Mouse (Mus musculus) adrenal gland, postnatal 10 days (tissue): Measurements from ENCODE around the gene Pde4d. TPM values are rescaled to one million over a fixed set of nuclear protein-coding genes. Genes with fewer than 3 reads are reported as not detected.
A peak's percentile ranks its signal among the peaks of the same experiment; 100 is the strongest.

Experiments
- DNase-seq: peaks from one replicate; pipeline ENCODE4 v3.0.0; 2021; ENCODE audit warnings: mixed read lengths
- total RNA-seq, 2 experiments: library from RNA; stranded (reverse); gene quantifications; 2 replicates each; pipeline ENCODE4 v1.2.3; 2021

Gene Pde4d
- total RNA-seq, 2 experiments from 2014 or later, result 70.3 to 101 TPM

GRCm38 (mm10) chr13:108824638-108825310 lies 375.0 kb downstream of the Pde4d start:
- no peak for DNase-seq

GRCm38 (mm10) chr13:108825501-108825900 lies 375.8 kb downstream of the Pde4d start:
- no peak for DNase-seq

DNA sequence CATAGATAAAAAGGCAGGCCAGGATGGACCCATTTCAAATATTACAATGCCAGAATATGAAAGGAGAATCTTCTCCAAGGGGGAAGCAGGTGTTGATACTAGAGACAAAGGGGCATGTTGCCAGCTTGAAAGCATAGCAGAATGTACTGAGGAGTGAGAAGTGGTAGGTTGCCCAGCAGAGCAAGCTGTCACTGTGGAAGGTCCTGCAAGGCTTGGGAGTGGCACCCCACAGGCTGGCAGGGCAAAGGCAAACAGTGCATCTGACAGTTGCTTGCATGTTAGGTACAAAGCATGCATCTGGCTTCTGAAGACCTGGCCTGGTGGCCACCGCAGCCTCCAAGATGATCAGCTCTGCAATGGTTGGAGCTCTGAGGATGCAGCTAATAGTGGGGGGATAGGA lies 384.4 kb downstream of the Pde4d start:
- no peak for DNase-seq

GRCm38 (mm10) chr13:108836314-108836713 lies 386.6 kb downstream of the Pde4d start:
- DNase-seq, result no peak

DNA sequence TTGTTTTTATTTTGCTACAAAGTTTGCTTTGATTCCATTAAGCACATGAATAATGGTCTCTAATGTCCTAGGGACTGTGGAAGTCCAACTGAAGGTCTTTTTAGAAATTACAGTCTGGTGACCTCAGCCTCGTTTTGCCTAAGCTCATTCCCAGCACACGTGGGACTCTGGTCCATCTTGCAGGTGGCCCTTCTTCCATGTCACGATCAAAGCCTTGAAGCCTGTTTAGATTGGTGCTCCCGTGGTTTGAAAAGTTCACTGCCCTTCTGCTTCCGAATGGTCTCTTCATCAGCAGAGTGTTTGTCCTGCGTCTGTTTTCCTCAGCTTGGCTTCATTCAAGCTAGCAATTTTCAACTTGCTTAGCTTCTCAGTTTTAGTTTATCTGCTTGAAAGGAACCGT lies 389.4 kb downstream of the Pde4d start:
- no peak for DNase-seq

DNA sequence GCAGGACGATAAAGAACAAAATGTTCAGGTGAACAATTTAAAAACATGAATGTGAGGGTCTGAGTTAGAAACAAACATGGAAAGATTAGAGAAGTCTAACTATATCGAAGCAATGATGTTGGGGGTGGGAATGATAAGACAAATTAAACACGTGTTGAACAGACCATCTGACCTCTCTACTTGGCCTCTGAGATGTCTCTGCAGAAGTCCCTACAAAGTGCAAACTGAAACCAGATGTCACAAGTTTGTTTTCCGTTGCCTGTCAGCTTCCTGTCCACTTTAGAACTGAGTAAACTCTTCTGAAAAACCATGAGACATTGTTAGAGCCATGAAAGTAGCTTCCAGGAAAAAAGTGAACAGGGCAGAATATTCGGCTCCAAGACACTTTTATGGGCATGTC lies 404.3 kb downstream of the Pde4d start:
- DNase-seq, result no peak

DNA sequence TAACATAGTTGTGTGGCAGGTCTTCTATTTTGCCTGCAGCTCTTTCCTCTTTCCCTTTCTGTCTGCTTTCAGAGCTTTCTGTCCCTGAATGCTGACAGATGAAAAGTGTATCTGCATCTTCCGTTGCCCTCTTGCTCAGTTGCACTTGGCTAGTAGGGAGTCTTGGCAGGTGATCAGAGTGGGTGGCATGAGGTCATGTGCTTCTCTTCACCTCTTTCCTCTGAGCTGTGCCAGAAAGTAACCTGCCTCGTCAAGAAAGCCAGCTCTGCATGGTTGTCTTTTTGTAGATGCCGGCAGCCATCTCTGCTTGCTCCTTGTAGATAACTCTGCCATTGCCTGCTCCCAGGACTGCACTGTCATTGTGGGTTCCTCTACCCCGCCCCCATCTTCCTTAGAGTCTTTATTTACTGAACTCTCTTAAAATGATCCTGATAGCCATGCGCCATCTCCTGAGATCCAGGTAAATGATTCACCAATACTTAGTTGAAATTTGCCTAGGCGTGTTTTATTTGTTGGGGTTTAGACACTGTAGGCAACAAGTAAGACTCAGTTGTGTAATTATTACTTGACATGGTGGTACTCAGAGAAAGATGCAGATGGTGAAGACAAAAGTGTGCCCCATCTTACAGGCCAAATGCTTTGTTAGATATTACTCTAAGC lies 407.2 kb downstream of the Pde4d start:
- DNase-seq, result no peak

DNA sequence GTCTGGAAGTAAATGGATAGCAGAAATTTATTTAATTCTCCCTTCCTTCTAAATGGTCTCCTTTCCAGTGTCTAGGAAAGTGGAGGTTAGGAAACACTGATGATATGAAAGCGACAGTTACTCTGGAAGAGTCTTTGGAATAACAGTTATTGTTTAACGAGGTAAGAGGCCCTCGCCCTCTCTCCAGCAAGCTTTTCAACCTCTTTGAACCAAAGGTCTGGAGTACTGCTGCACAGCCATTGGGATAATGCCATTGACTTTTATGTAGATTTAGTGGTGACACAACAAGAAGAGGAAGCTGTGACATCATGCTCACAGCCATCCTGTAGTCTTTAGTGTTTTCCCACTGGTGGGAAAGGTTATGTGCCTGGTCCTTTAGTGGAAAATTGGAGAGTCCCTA lies 409.6 kb downstream of the Pde4d start:
- no peak for DNase-seq

- DNase-seq, result no peak
These were observed 411.0 kb downstream of the Pde4d start for GRCm38 (mm10) chr13:108860737-108861136.

DNA sequence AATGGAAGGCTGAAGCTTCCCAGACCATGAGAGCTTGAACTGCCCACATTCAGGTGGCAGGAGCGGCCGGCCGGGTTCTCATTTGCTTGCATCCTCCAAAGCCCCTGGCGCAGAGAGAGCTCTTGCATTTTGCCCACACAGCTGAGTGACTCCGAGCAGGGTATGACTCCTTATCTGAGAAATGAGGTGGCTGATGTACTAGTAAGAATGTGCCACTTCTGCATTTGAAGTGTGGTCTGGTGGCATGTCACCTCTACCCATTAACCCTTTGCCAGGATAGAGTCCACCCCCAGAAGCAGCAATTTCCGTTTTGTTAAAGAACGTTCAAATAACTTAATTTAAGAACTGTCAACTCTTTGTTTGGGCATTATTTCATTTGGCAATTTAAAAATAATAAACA lies 412.0 kb downstream of the Pde4d start:
- no peak for DNase-seq

DNA sequence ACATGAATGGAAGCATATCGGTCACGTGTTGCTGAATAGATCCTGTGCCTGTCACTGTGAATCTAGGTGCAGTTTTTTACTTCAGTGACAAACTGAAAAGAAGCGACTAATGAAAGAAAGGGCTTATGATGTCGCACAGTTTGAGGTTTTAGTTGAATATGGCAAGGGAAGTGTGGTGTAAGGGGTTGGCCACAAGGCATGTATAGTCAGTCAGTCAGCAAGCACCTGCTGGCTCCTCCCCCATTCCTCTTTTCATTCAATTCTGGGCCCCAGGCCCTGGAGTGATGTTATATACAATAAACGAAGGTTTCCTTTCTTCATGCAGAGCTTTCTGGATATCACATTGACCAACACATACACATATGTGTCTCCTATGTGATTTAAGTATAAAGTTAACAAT lies 412.4 kb downstream of the Pde4d start:
- DNase-seq, result no peak

DNA sequence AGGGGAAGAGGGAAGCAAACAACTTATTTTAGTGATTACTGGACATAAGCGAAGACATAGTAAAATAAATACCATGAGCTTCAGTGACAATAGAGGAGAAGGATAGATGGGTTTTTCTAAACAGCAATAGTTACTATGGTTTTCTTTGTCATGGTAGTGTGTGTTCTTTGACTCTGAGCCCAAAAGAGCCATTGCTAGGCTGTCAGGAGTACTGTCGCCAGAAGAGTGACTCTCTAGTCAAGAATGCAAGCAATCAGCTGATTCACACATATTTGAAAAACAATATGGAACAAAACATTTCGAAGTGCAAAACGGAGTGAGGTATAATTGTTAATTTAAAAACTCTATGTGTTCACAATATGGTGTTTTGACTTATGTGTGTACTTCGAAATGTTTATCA lies 450.4 kb downstream of the Pde4d start:
- no peak for DNase-seq

GRCm38 (mm10) chr13:108905121-108905520 lies 455.4 kb downstream of the Pde4d start:
- no peak for DNase-seq

- DNase-seq, result no peak
These were observed 459.4 kb downstream of the Pde4d start for GRCm38 (mm10) chr13:108909193-108909592.

- peak; percentile 30 for DNase-seq
These were observed 464.9 kb downstream of the Pde4d start for GRCm38 (mm10) chr13:108914626-108915025.

GRCm38 (mm10) chr13:108921146-108921545 lies 471.4 kb downstream of the Pde4d start:
- no peak for DNase-seq

GRCm38 (mm10) chr13:108934854-108935253 lies 485.1 kb downstream of the Pde4d start:
- DNase-seq, result no peak

- DNase-seq, result no peak
These were observed 487.5 kb downstream of the Pde4d start for GRCm38 (mm10) chr13:108937272-108937671.

- no peak for DNase-seq
These were observed 503.2 kb downstream of the Pde4d start for GRCm38 (mm10) chr13:108952911-108953310.

DNA sequence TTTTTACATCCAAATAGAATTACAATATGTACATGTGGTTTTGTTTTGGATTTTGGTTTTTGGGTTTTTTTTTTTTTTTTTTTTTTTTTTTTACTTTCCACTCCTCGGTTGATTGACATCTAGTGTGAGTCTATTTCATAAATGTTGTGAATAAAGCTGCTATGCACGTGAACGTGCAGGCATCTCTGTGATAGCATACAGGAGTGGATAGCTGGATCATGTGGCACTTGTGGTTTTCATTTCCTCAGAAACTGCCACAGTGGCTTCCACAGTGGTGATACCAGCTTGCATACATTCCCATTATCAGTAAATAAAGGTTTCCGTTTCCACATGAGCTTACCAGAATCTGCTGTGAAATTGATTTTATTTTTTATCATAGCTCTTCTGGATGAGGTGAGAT lies 506.3 kb downstream of the Pde4d start:
- no peak for DNase-seq

GRCm38 (mm10) chr13:108964056-108964455 lies 514.3 kb downstream of the Pde4d start:
- DNase-seq, result no peak

DNA sequence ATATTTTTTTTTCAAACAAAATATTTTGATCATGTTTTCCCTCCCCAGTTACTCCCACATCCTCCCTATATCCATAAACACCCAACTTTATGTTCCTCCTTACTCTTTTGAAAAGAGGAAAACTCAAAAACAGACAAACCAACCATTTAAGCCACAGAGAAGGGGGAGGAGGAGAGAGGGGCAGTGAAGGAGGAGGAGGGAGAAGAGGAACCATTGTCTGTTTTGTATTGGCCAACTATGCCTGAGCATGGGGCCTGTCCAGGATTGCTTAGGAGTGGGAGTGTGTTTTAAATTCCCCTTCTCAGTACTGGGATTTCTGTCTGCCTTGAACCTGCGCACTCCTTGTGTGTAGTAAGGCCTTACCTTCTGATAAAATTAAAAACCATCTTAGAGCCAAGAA lies 531.4 kb downstream of the Pde4d start:
- no peak for DNase-seq

DNA sequence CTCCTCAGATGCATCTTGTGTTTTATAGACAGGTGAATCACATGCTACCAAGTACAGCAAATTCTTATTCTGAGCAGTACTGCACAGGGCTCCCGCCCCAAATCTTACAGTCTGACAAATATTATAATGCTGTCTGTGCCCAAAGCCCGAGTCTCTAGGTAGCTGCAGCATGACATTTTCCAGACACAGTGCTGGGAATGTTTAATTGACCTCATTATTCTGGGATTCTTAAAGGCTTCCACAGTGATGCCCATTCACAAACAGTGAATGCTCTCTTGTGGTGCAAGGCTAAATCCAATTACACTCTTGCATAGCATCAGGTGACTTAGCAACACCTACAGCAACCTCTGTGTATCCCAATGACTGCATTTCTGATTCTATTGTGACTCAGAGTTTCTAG lies 549.0 kb downstream of the Pde4d start:
- DNase-seq, result no peak

GRCm38 (mm10) chr13:109024703-109025102 lies 575.0 kb downstream of the Pde4d start:
- no peak for DNase-seq
